Mouse (Mus musculus): ENCODE measurements at regions not wholly inside any gene's neighbourhood (a gene's known extent, or its start where the extent isn't known, plus 50 kb on each side); places are given as distances from the start of the nearest gene placed in this dataset.

DNA sequence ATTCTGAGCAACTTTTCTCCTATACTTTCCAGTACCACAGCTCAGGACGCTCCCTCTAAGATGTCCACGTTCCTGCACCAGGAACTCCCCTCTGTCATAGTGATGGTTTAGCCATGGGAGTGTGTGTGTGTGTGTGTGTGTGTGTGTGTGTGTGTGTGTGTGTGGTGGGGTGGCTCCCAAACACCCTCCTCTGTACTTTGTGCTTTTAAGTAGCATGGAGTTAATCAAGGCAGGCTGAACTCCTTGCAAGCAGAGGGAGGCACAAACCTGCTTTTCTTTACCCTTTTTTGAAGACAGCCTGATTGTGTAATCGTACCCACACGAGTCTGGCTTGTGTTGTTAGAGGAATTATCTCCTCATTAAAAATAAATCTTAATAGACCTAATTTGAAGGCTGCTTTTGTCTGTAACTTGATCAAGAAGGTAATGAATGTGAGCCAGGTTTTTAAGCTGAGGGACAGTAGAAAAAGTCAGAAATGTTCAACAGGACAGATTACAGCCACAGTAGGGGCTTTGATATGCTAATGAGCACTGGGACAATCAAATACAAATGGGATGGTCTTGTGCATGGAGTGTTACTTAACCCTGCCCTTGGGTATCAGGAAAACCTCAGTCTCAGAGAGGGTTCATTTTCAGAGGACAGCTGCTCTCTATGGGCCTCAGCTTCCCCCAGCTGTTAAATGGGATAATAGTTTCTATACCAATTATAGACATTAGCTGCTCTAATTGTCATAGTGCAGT is 187.8 kb upstream of the Adamts9 start:
- H3K36me3 ChIP-seq (ENCODE audit: insufficient read depth, low read length), result no peaks in the 10 kb centered on the region
- no peak overlapping the region for H3K27ac ChIP-seq (ENCODE audit: low read depth, low read length)
- no peak overlapping the region for H3K9ac ChIP-seq (replicated peaks; ENCODE audit: low read length, poor library complexity, severe bottlenecking)
- H3K27me3 ChIP-seq (ENCODE audit: insufficient read depth, low read length), result no peaks in the 10 kb centered on the region
- 33% methylated on average over 4 of the region's 4 CpGs for WGBS
- DNase-seq (ENCODE audit: low spot score) (no peak), ATAC-seq (ENCODE audit: low FRiP score) (no peak)
- no peaks in the 10 kb centered on the region for H3K4me1 ChIP-seq (ENCODE audit: insufficient read depth, low read length)
- H3K9me3 ChIP-seq (ENCODE audit: low read length), result no peaks in the 10 kb centered on the region
- H3K4me2 ChIP-seq (ENCODE audit: low read depth, low read length, poor library complexity, severe bottlenecking), result no peak overlapping the region
- no peak for TF ChIP-seq CTCF (IDR thresholded peaks at IDR 0.05)
- no peak overlapping the region for H3K4me3 ChIP-seq (ENCODE audit: low read depth, low read length)

DNA sequence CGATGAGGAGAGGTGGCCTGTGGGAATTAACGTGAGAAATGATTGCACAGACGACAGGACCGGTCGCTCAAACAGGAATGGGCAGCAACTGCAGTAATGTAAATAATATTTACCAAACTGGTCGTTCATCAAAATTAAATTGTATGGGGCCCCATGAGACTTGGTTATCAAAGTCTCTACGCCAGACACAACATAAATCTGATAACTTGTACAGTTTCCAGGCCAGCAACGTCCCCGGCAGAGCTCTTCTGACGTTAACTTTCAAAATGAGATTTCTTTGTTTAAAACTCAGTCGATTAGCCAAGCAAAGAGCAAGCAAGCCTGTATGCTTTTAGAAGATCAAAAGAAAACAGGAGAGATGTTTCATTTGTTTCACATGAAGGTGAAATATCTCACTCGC is 176.2 kb upstream of the Adamts9 start:
- WGBS, result 84% methylated on average over 12 of the region's 12 CpGs
- H3K27ac ChIP-seq (ENCODE audit: low read depth, low read length), result no peak overlapping the region
- H3K4me2 ChIP-seq (ENCODE audit: low read depth, low read length, poor library complexity, severe bottlenecking), result no peak overlapping the region
- TF ChIP-seq CTCF (IDR thresholded peaks at IDR 0.05), result no peak
- H3K9me3 ChIP-seq (ENCODE audit: low read length), result no peaks in the 10 kb centered on the region
- no peaks in the 10 kb centered on the region for H3K36me3 ChIP-seq (ENCODE audit: insufficient read depth, low read length)
- no peak overlapping the region for H3K4me3 ChIP-seq (ENCODE audit: low read depth, low read length)
- H3K4me1 ChIP-seq (ENCODE audit: insufficient read depth, low read length), result no peaks in the 10 kb centered on the region
- DNase-seq (ENCODE audit: low spot score) (no peak), ATAC-seq (ENCODE audit: low FRiP score) (no peak)
- no peaks in the 10 kb centered on the region for H3K27me3 ChIP-seq (ENCODE audit: insufficient read depth, low read length)
- no peak overlapping the region for H3K9ac ChIP-seq (replicated peaks; ENCODE audit: low read length, poor library complexity, severe bottlenecking)

DNA sequence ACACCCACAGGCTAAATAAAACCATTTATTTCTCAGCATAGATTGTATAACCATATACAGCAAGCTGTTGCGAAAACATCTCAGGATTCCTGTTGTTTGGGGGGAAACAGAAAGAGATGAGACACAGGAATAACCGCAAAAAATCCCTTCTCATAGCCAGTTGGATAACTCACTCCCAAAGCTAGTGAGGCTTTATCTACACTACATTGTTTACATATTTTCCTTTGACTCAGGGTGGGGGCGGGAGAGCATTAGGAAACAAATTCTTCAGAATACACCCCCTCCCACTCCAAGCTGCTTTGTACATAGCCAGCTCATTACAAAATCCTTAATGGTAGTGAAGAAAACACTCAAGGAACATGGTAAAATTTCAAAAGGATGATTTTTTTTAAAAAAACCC is 170.1 kb upstream of the Adamts9 start:
- 88% methylated on average over 3 of the region's 3 CpGs for WGBS
- ATAC-seq (ENCODE audit: low FRiP score) (no peak), DNase-seq (ENCODE audit: low spot score) (no peak)
- Histone ChIP-seq H3K27ac (ENCODE audit: low read depth, low read length) (no peak overlapping the region), H3K27me3 (ENCODE audit: insufficient read depth, low read length) (no peaks in the 10 kb centered on the region), H3K9me3 (ENCODE audit: low read length) (no peaks in the 10 kb centered on the region), H3K36me3 (ENCODE audit: insufficient read depth, low read length) (no peaks in the 10 kb centered on the region), H3K4me1 (ENCODE audit: insufficient read depth, low read length) (no peaks in the 10 kb centered on the region), H3K4me2 (ENCODE audit: low read depth, low read length, poor library complexity, severe bottlenecking) (no peak overlapping the region), H3K4me3 (ENCODE audit: low read depth, low read length) (no peak overlapping the region), H3K9ac (replicated peaks; ENCODE audit: low read length, poor library complexity, severe bottlenecking) (no peak overlapping the region)
- no peak for TF ChIP-seq CTCF (IDR thresholded peaks at IDR 0.05)

DNA sequence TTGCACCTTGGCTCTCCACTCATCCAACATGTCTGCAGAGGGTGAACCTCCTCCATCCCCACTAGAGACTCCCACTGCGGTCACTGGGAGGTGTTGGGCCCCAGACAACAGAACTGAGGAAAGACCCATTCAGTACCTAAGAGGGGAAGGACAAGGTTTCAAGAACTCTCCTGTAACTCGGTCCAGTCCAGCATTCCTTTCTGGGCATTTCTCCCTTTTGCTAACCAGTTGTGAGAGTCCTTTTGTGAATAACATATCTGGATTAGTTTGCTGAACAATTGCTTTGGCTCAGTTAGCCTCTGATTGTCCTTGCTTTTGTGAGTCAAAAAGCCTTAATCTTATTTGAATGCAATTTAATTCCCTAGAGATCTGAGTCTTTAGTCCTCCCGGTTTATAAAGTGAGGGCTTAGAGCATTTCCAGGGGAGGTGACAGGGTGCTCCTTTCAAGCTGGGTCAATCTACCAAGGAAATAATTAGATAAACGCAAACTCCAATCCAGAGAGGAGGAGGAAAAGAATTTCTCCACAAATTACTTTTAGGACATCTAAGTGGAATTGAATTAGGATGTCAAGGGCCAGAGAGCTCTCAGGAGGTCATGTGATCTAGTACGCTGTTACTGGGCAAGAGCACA is 151.6 kb upstream of the Adamts9 start:
- Histone ChIP-seq H3K9ac (replicated peaks; ENCODE audit: low read length, poor library complexity, severe bottlenecking) (no peak overlapping the region), H3K4me2 (ENCODE audit: low read depth, low read length, poor library complexity, severe bottlenecking) (no peak overlapping the region), H3K27ac (ENCODE audit: low read depth, low read length) (no peak overlapping the region), H3K27me3 (ENCODE audit: insufficient read depth, low read length) (no peaks in the 10 kb centered on the region), H3K9me3 (ENCODE audit: low read length) (no peaks in the 10 kb centered on the region), H3K4me1 (ENCODE audit: insufficient read depth, low read length) (no peaks in the 10 kb centered on the region), H3K36me3 (ENCODE audit: insufficient read depth, low read length) (no peaks in the 10 kb centered on the region), H3K4me3 (ENCODE audit: low read depth, low read length) (no peak overlapping the region)
- no peak for DNase-seq (ENCODE audit: low spot score)
- TF ChIP-seq CTCF (IDR thresholded peaks at IDR 0.05), result no peak
- ATAC-seq (ENCODE audit: low FRiP score), result no peak
- WGBS, result 16% methylated on average over 5 of the region's 5 CpGs

DNA sequence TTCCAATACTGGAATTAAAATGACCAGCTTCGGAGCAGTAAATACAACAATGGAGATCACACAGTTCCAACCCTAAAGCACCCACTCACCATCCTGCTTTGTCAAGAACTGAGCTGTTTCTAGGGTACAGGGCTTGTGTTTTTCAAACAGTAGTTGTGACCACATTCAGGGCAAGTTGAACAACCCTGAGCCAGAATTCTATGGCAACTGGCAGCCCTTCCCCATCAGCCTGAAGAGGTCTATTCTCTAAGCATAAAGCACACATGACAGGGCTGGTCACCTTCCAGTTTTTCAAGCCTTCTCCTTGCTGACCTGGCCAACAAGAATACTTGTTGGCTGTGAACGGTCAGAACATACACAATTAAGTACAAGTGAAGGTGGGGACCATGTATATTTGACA is 150.5 kb upstream of the Adamts9 start:
- Histone ChIP-seq H3K4me1 (ENCODE audit: insufficient read depth, low read length) (no peaks in the 10 kb centered on the region), H3K9ac (replicated peaks; ENCODE audit: low read length, poor library complexity, severe bottlenecking) (no peak overlapping the region), H3K4me2 (ENCODE audit: low read depth, low read length, poor library complexity, severe bottlenecking) (no peak overlapping the region), H3K9me3 (ENCODE audit: low read length) (no peaks in the 10 kb centered on the region), H3K27me3 (ENCODE audit: insufficient read depth, low read length) (no peaks in the 10 kb centered on the region), H3K36me3 (ENCODE audit: insufficient read depth, low read length) (no peaks in the 10 kb centered on the region), H3K27ac (ENCODE audit: low read depth, low read length) (no peak overlapping the region), H3K4me3 (ENCODE audit: low read depth, low read length) (no peak overlapping the region)
- ATAC-seq (ENCODE audit: low FRiP score) (no peak), DNase-seq (ENCODE audit: low spot score) (peak; percentile 68)
- 59% methylated on average over 2 of the region's 2 CpGs for WGBS
- TF ChIP-seq CTCF (IDR thresholded peaks at IDR 0.05), result no peak

DNA sequence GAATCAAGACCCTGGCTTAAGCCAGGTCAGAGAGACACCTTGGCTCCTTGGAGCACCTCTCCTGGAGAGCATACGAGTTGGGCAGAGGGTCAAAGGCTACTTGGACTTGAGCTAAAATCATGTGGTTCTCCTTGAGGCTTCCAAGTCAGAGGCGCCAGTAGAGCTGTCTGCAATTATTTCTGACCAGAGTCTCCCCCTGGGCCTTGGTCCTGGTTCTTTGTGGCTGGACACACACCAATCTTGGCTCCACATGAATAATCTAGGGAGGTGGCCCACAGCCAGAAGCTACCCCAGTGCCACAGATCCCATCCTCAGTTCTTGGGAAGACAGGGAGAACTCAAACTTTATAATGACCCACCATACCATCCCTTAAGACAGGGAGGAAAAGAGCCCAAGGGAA is 144.0 kb upstream of the Adamts9 start:
- Histone ChIP-seq H3K36me3 (ENCODE audit: insufficient read depth, low read length) (no peaks in the 10 kb centered on the region), H3K4me1 (ENCODE audit: insufficient read depth, low read length) (no peaks in the 10 kb centered on the region), H3K9me3 (ENCODE audit: low read length) (no peaks in the 10 kb centered on the region), H3K4me2 (ENCODE audit: low read depth, low read length, poor library complexity, severe bottlenecking) (no peak overlapping the region), H3K4me3 (ENCODE audit: low read depth, low read length) (no peak overlapping the region), H3K27me3 (ENCODE audit: insufficient read depth, low read length) (no peaks in the 10 kb centered on the region), H3K9ac (replicated peaks; ENCODE audit: low read length, poor library complexity, severe bottlenecking) (no peak overlapping the region), H3K27ac (ENCODE audit: low read depth, low read length) (no peak overlapping the region)
- DNase-seq (ENCODE audit: low spot score), result no peak
- 82% methylated on average over 2 of the region's 2 CpGs for WGBS
- TF ChIP-seq CTCF (IDR thresholded peaks at IDR 0.05), result no peak
- ATAC-seq (ENCODE audit: low FRiP score), result no peak

Data from midbrain, postnatal 0 days (tissue).